Mouse (Mus musculus): ENCODE results near the gene Glod4.

DNA sequence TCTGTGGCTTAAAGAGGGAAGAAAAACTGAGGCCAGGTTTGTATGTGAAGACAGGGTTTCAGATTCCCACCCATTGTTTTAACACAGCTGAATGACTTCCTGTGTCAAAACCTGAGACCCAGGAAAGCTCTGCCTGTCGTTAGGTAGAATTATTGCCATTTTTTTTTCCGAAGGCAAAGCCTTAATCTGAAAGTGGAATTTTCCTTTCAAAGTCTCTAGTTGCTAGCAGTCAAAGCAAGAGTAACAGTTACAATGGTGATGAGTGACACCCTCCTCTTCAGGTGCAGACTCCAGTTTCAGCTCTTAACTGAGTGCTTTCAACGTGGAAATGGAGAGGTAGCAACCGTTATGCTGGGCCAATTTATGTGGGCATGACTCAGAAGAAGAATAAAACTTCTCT is 92.5 kb downstream of the Glod4 start:
- TF ChIP-seq CTCF (IDR thresholded peaks at IDR 0.05; ENCODE audit: low read depth): no peak
- no peak for TF ChIP-seq EP300 (IDR thresholded peaks at IDR 0.05; ENCODE audit: low read depth)

Data from liver, embryonic 14.5 days (tissue).